Mouse (Mus musculus) E14TG2a.4 (cell line): Measurements from ENCODE around the gene Dpep2nb.

Experiments used
- CTCF ChIP-seq: conservative IDR thresholded peaks from 2 replicates; pipeline ENCODE4 v1.5.1; 2014; ENCODE audit warnings: low read length
- NANOG ChIP-seq: IDR thresholded peaks from 2 replicates; pipeline ENCODE4 v1.6.1; 2014; ENCODE audit warnings: borderline replicate concordance, low read length, mixed read lengths
- POU5F1 ChIP-seq: IDR thresholded peaks from 2 replicates; pipeline ENCODE4 v1.6.1; 2014; ENCODE audit warnings: low read length, borderline replicate concordance

DNA sequence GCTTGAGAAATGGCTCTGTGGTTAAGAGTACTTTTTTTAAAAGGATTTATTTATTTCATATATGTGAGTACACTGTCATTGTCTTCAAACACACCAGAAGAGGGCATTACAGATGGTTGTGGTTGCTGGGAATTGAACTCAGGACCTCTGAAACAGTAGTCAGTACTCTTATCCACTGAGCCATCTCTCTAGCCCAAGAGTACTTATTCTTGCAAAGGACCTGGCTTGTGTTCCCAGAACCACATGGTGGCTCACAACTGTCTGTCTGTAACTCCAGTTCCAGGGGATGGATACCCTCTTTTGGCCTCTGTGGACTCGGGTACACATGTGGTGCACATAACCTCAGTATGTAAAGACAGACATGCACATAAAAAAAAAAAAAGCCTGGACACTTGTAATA lies 36.4 kb downstream of the Dpep2nb start:
- no peak for TF ChIP-seq CTCF
- no peak for TF ChIP-seq NANOG
- TF ChIP-seq POU5F1 = no peak
